Mouse (Mus musculus) adrenal gland, postnatal 25 days (tissue): ENCODE measurements around the gene Maea. TPM values are rescaled to one million over a fixed set of nuclear protein-coding genes. Genes with fewer than 3 reads are reported as not detected.

Source experiments
- DNase-seq: peaks from one replicate; pipeline ENCODE4 v3.0.0; 2021; ENCODE audit warnings: mixed read lengths
- total RNA-seq: library from RNA; stranded (reverse); gene quantifications from 2 replicates; pipeline ENCODE4 v1.2.3, GENCODE M21; 2021

Gene Maea
- total RNA-seq, 1 experiment from 2014 or later, result 119 TPM

DNA sequence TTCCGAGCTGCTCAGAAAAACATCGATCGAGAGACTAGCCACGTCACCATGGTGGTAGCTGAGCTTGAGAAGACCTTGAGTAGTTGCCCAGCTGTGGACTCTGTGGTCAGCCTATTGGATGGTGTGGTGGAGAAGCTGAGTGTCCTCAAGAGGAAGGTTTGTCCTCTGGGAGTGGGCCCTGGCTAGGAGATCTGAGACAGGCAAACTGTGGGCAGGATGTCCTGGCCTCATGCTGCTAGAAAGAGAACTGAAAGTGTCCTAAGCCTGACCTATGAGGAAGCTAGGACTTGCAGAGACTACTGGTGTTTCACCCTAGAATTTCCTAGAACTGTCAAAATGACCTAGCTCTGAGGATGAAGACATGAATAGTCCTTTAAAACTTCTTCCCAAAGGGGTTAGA, 23.2 kb downstream of the Maea start:
- DNase-seq, result peak; percentile 13

DNA sequence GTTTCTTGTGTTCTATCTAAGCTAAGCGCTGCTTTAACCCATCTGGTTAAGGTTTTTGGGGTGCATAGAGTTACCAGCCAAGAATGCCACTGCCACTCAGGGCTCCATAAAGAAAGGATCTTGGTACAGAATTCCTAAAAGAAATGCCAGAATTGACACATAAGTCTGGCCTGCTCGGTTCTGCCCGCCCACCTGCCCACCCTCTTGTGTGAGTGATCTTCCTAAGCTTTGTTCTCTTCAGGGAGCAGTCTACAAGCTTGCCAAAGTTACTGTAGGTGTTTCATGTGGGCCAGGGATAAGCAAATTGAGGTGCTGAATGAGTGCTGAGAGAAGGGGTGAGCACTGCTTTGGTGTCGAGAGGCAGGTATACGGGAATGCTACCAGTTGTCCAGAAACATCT, 28.0 kb downstream of the Maea start:
- no peak for DNase-seq

DNA sequence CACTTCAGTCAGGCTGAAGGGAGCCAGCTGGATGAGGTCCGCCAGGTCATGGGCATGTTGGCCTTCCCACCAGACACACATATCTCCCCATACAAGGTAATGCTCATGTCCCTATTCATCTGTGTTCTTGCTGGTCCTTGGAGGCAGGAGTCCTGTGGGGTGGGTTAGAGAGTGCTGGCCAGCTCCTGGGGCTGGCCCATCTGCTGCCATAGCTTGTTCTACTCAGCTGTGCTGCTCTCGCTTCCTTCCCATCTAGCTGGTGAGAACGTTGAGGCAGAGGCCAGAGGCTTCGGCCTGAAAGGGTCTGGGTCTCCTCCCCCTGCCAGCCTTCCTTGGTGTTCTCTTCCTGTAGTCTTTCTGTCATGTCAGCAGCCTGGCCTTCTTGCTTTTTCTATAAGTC, 33.3 kb downstream of the Maea start:
- no peak for DNase-seq

DNA sequence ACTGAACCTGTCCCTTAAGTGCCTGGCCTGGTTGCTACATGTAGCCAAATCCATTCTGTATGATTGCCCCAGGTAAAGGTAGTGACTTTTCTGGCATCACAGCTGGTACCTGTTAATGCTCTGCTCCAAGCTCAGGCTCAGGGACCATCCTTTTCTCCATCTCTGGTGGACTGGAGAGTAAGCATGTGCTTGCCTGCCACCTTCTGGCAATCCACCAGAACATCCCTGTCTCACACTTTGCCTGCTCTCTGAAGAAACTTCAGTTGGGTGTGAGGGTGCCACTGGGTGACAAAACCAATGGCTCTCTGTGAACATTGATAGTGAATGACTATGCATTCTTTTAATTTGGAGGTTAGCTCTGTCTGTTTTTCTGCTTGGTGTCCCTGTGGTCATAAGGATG, 35.8 kb downstream of the Maea start:
- DNase-seq, result peak; percentile 14

DNA sequence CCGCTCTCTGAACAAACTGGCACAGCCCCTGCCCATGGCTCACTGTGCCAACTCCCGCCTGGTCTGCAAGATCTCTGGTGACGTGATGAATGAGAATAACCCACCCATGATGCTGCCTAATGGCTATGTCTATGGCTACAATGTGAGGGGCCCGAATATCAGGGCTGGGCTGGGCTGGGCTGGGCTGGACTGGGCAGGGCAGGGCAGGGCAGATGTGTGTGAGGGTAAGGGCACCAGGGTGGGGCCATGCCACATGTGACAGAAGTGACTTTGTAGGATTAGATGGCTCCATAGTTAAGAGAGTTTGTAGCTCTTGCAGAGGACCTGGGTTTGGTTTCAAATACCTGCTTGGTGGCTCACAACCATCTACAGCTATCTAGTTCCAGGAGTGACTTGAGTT, 36.4 kb downstream of the Maea start:
- no peak for DNase-seq

DNA sequence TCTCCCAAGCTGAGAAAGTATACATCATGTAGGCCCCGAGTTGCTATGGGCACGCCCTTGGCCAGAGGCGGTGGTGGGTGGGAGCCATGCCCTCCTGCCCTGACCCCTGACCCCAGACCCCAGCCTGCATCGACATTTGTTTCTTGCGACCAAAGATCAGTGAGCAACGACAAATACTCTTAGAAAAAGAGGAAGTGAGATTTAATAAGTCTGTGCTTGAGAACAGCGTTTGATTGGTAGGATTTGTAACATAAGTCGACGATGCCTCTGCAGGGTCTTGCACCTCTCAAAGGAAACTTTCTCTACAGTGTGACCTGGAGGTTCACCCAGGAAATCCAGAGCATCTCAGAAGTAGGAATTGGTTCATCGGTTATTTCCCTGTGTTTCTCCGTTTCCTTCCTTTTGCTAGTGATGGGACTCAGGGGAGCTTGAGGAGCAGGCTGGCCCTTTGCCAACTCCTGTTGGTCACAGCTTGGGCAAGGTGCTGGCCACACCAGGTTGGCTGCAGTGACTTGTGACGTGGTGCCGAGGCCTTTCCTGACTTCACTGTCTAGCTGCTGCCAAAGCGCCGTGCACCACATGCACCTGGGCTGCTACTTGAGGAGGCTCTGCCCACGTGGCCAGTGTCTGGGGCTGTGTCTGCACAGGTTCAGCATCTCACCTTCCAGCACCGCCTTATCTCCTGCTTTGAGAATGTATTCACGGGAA, 37.2 kb downstream of the Maea start:
- DNase-seq, result peak; percentile 16

DNA sequence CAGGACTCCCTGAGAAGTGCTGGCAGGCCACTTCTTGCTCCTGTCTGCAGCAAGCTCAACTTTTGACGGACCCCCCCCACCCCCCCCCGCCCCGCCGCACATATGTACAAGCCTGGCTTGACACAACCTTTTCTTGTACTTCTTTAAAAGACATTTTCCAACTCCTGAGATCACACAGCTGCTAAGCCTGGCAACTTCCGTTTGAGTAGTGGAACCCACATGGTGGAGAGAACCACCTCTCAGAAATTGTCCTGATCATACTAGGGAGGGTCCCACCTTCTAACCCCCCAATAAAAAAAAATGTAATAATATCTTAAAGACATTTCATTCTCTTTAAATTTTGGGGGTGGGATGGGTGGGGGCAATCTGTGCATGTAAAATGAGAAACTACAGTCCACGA, 41.9 kb downstream of the Maea start:
- DNase-seq, result no peak

DNA sequence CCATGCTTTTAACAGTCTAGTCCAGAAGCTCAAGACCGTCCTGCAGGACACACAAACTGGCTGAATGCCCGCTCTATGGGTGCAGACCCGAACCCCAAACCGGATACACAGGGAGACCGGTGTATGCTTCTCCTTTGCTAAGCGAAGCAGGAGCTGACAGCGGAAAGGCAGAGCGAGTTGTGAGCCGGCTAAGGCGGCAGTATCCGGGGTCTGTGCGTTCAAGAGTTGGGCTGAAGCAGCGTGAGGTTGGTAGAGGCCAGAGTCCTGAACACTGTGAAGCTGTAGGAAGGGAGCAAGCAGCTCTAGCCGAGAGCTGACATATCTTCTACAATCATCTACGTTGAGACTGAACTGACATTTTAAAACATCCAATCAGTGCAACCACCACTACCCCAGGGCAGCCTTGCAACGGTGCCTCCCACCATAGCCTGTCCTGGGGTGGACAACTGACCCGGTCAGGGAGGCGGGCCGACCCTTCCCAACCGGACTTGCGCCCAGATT, 42.5 kb downstream of the Maea start:
- DNase-seq, result no peak

DNA sequence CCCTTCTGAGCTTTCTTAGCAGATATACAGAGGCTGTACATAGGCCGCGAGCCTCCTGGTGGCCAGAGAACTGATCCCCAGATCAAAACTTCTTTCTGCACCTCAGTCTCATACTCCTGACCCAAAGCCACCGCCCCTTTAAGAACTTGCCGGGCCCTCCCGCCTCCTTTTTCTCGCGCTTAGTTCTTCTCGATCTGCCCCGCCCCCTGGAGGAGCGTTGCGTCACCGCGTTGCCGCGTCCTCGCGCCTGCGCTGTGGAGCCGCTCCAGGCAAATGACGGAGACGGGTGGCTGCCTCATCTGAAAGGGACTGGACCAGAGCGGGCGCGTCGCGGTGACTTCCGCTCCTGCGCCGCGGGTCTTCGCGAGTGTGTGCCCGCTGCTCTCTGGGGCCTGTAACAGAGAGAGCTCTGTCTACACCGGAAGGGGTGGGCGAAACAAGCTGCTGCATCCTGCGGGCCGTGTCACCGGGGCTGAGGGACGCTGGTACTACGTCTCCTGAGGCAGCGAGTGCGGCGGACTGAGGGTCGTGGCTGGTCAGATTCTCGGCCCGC, 43.1 kb downstream of the Maea start, which contains the start of gene Uvssa:
Gene Uvssa (plus strand): TSS at position 248 of the 553 bp plus-strand sequence.
- peak; percentile 99 for DNase-seq

DNA sequence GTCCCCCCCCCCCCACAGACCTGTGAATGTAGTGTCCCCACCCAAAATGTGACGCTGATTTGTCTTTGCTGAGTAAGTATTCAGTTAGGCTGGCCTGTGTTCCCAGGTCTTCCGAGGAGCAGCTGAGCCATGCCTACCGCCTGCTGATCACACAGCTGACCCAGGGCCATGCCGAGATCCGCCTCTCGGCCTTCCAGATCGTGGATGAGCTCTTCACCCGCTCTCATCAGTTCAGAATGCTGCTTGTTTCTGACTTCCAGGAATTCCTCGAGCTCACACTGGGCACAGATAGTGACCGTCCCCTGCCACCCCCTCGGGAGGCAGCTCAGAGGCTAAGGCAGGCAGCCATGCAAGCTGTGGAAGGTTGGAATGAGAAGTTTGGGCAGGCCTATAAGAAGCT, 52.2 kb downstream of the Maea start:
- no peak for DNase-seq

DNA sequence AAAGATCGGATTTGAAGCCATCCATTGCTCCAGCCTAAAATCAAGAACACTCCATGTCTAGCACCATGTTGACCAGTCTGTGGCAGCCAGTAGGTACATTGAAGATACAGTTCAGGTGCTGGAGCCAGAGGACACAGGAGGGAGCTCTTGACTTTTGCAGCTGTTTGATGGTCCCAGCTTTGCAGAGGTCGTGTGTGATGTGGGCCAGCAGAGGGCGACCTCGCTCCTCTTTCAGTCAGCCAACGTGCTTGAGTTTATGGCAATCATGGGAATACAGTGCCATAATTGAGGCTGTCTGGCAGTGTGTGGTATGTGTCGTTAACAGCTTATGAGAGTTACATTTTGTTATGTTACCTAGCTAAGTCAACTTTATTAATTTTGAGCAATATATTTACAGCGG, 58.5 kb downstream of the Maea start:
- peak; percentile 74 for DNase-seq

DNA sequence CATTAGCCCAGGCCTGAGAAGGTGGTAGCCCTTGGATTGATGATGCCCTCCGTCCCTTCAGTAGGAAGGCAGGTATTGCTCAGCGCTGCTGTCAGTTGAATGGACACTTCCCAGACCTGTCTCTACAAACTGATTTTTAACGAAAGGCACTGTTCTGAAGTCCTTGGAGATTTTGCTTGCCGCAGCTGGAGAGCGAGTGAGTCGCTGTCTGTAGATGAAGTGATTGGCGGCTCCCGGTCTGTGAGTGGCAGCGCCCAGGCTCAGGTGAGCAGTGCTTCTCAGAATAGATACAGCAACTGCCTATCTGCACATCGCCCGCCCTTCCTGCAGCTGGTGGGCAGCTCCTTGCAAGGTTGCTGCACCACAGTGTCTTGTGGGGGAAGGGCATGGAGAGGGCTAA, 60.4 kb downstream of the Maea start:
- DNase-seq, result no peak

DNA sequence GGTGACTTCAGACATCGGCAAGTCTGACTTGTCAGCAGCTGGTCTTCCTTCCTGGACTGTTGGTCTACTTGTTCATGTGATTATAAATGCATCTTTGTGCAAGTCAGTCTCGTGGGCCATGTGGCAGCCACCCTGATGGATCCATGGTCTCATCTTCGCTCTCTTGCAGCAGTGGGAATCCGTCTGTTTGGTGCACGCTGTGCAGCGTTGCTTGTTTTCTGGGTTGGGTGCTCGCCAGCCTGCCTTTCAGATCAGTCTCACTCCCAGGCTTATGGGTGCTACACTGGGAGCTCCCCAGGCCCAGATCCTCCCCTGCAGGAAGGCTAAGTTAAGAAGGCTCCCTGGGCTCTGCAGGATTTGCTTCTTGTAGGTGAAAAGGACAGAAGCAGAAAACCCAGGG, 61.5 kb downstream of the Maea start:
- DNase-seq, result no peak

DNA sequence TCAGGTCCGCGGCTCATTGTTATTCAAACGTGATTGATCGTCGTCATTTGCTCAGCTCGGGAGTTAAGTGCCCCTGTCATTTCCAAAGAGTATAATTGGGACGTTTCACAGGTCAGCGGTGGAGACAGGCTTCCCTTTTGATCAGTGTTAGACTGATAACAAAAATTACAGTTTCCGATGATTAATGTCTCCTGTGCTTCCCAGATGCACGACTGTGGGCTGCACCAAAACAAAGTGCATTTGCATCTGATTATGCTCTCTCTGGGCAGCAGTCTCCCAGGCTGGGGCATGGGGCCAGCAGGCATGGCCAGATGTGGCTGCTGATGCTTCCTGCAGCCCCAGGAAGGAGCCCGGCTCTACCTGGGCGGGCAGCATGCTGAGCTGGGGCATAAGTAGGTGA, 65.5 kb downstream of the Maea start:
- no peak for DNase-seq

DNA sequence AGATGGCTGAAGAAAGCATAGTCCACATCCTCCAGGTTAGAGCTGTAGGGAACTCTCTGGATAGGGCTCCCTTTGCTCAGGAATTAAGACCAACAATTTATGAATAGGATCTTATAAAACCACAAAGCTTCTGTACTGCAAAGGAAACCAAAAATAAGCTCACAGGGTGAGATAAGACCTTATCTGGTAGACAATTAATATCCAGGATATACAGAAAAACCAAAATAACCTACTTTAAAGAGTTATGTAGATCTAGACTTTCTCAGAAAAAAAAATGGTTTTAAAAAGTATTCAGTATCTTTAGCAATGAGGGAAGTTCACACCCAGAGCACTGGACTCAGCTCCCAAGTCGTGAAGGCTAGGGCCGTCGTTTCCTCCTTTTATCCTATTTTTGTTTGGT, 85.0 kb downstream of the Maea start:
- no peak for DNase-seq

Other genes starting within 250 kb of the Maea start
- not detected in 2 replicates for gene Slc5a1, start 231.3 kb upstream of the Maea start, total RNA-seq
- 0.39 TPM in 1 of 2 replicates, not detected in the other for gene Spon2, start 117.1 kb upstream of the Maea start, total RNA-seq
- gene Ctbp1, start 60.5 kb upstream of the Maea start, total RNA-seq, result 222 and 223 TPM in 2 replicates
- gene Uvssa, start 43.0 kb downstream of the Maea start, total RNA-seq, result 7.7 and 12.2 TPM in 2 replicates
- gene Nkx1-1, start 98.5 kb downstream of the Maea start, total RNA-seq, result not detected in 2 replicates